In genomic region chr5:33217663-33218062, GRCm38 (mm10) we compare ENCODE assay signal across 11 mouse cellular contexts. TPM values are rescaled to one million over a fixed set of nuclear protein-coding genes. Genes with fewer than 3 reads are reported as not detected.
A peak's percentile ranks its signal among the peaks of the same experiment; 100 is the strongest.
DNase-seq lines count a peak whose midpoint lies in the region; ATAC-seq and TF ChIP-seq lines count a peak whose summit lies in the region.
"Had no signal": no experiment of that assay in that cellular context is flagged by ENCODE, and none has a peak within 500 bp of the region (broad histone marks: within the 10 kb centered on the region; RNA-seq: fewer than 3 reads in every experiment).

No protein-coding gene starts in this region.

- peaks cover 49% of the 10 kb centered on the region for H3K4me1 ChIP-seq in erythroblast, embryonic 14.5 days (ENCODE audit: control insufficient read depth)
- H3K4me1 ChIP-seq in kidney, embryonic 16.5 days (ENCODE audit: insufficient read depth, low read length): peaks cover 21% of the 10 kb centered on the region
- peaks cover 6% of the 10 kb centered on the region; the same call in 1 of the 2 replicates for H3K4me1 ChIP-seq in intestine, postnatal 0 days (replicated peaks; ENCODE audit: control insufficient read depth, insufficient read depth, low read length)

- peak overlapping the region; percentile 41 for H3K4me3 ChIP-seq in erythroblast, embryonic 14.5 days (replicated peaks)
- H3K4me3 ChIP-seq in kidney, embryonic 16.5 days (ENCODE audit: low read length): no peak overlapping the region
- H3K4me3 ChIP-seq in intestine, postnatal 0 days (ENCODE audit: low read depth, low read length): peak overlapping the region; percentile 1; the same call in 1 of the 2 replicates

- H3K9ac ChIP-seq in kidney, embryonic 16.5 days (replicated peaks; ENCODE audit: low read length): 0 out of 2 replicates have a peak overlapping the region, but pooled peaks have one; percentile 33
- peak overlapping the region; percentile 48 for H3K9ac ChIP-seq in intestine, postnatal 0 days (ENCODE audit: low read depth, low read length)

- WGBS in kidney, embryonic 16.5 days: 49% methylated on average over 3 of the region's 3 CpGs
- 36% methylated on average over 3 of the region's 3 CpGs for WGBS in intestine, postnatal 0 days

- no peaks in the 10 kb centered on the region for H3K27me3 ChIP-seq in erythroblast, embryonic 14.5 days (ENCODE audit: control insufficient read depth)
- H3K27me3 ChIP-seq in kidney, embryonic 16.5 days (ENCODE audit: insufficient read depth, low read length): no peaks in the 10 kb centered on the region
- no peaks in the 10 kb centered on the region for H3K27me3 ChIP-seq in intestine, postnatal 0 days (replicated peaks; ENCODE audit: control insufficient read depth, insufficient read depth, low read length)

- DNase-seq in kidney, adult 8-10 months: no peak
- no peak for DNase-seq in ovary, adult 18-20 months (ENCODE audit: low spot score)
- no peak for DNase-seq in adrenal gland, postnatal 25 days
- DNase-seq: adrenal gland, postnatal 14 days; cerebellum, adult 2 months had no signal

- ATAC-seq in erythroblast, adult 5-6 weeks (replicated peaks; ENCODE audit: low FRiP score, poor library complexity, severe bottlenecking): no peak
- ATAC-seq in kidney, embryonic 16.5 days (ENCODE audit: low FRiP score, low TSS enrichment): no peak
- no peak for ATAC-seq in intestine, postnatal 0 days
- ATAC-seq in megakaryocyte progenitor cell, adult 5-6 weeks (replicated peaks; ENCODE audit: poor library complexity): peak; percentile 27; the same call in 1 of the 2 replicates
- ATAC-seq: midbrain, embryonic 16.5 days had no signal

- peak overlapping the region; percentile 8; the same call in 1 of the 2 replicates for H3K4me2 ChIP-seq in kidney, embryonic 16.5 days (replicated peaks; ENCODE audit: low read depth, low read length)
- peak overlapping the region; percentile 52 for H3K4me2 ChIP-seq in intestine, postnatal 0 days (replicated peaks; ENCODE audit: low read depth)

- H3K9me3 ChIP-seq in erythroblast, embryonic 14.5 days (ENCODE audit: control insufficient read depth, low read length): no peaks in the 10 kb centered on the region
- H3K9me3 ChIP-seq in kidney, embryonic 16.5 days (ENCODE audit: low read length): no peaks in the 10 kb centered on the region
- no peaks in the 10 kb centered on the region for H3K9me3 ChIP-seq in intestine, postnatal 0 days (ENCODE audit: control insufficient read depth)

- no peak overlapping the region for H3K27ac ChIP-seq in kidney, embryonic 16.5 days (ENCODE audit: low read length)
- no peak overlapping the region for H3K27ac ChIP-seq in intestine, postnatal 0 days (ENCODE audit: low read depth, low read length)

- peaks cover 4% of the 10 kb centered on the region; the same call in 1 of the 2 replicates for H3K36me3 ChIP-seq in erythroblast, embryonic 14.5 days (ENCODE audit: control insufficient read depth)
- no peaks in the 10 kb centered on the region for H3K36me3 ChIP-seq in kidney, embryonic 16.5 days (ENCODE audit: insufficient read depth, low read length)
- H3K36me3 ChIP-seq in intestine, postnatal 0 days (ENCODE audit: control insufficient read depth, insufficient read depth): no peaks in the 10 kb centered on the region

- TF ChIP-seq CTCF in intestine, postnatal 0 days (IDR thresholded peaks at IDR 0.05; ENCODE audit: low read depth): no peak

RNA-seq across cellular contexts. Expression of gene Spon2, which starts 0.6 kb away (rescaled TPM):
- 0.05 and 0.15 TPM in 2 replicates for polyA plus RNA-seq in erythroblast, embryonic 14.5 days (2012)
- total RNA-seq in erythroblast, adult 5-6 weeks (2015; ENCODE audit: low replicate concordance): 4.0 TPM in 1 of 2 replicates, not detected in the other
- total RNA-seq in erythroblast, adult 5-6 weeks (2017; ENCODE audit: low replicate concordance): 3.0 TPM in 1 of 2 replicates, not detected in the other
- 7.9 and 10.9 TPM in 2 replicates for polyA plus RNA-seq in kidney, embryonic 16.5 days (2015; fragmentation: Nextera tagmentation; extraction: Ambion mirVana)
- 43.0 and 45.4 TPM in 2 replicates for polyA plus RNA-seq in intestine, postnatal 0 days (2015; fragmentation: Nextera tagmentation; extraction: Ambion mirVana)
- total RNA-seq in megakaryocyte progenitor cell, adult 5-6 weeks (2015): 1.1 and 3.4 TPM in 2 replicates
- total RNA-seq in megakaryocyte progenitor cell, adult 5-6 weeks (2017): 1.2 and 2.1 TPM in 2 replicates
- 0.39 TPM in 1 of 2 replicates, not detected in the other for total RNA-seq in adrenal gland, postnatal 25 days (2021)

RNA-seq across cellular contexts. Expression of gene Ctbp1, which starts 57.1 kb away (rescaled TPM):
- polyA plus RNA-seq in erythroblast, embryonic 14.5 days (2012): 61.9 and 68.6 TPM in 2 replicates
- total RNA-seq in erythroblast, adult 5-6 weeks (2015; ENCODE audit: low replicate concordance): 54.0 and 58.3 TPM in 2 replicates
- 55.8 and 90.1 TPM in 2 replicates for total RNA-seq in erythroblast, adult 5-6 weeks (2017; ENCODE audit: low replicate concordance)
- polyA plus RNA-seq in kidney, embryonic 16.5 days (2015; fragmentation: Nextera tagmentation; extraction: Ambion mirVana): 312 and 350 TPM in 2 replicates
- polyA plus RNA-seq in intestine, postnatal 0 days (2015; fragmentation: Nextera tagmentation; extraction: Ambion mirVana): 139 and 141 TPM in 2 replicates
- 108 and 115 TPM in 2 replicates for total RNA-seq in megakaryocyte progenitor cell, adult 5-6 weeks (2015)
- total RNA-seq in megakaryocyte progenitor cell, adult 5-6 weeks (2017): 139 and 141 TPM in 2 replicates
- 222 and 223 TPM in 2 replicates for total RNA-seq in adrenal gland, postnatal 25 days (2021)
